ENCODE assay signal across 28 mouse cellular contexts in genomic region chr6:17223744-17224143, GRCm38 (mm10). TPM values are rescaled to one million over a fixed set of nuclear protein-coding genes. Genes with fewer than 3 reads are reported as not detected.
A peak's percentile ranks its signal among the peaks of the same experiment; 100 is the strongest.
DNase-seq lines count a peak whose midpoint lies in the region; ATAC-seq and TF ChIP-seq lines count a peak whose summit lies in the region.
"Had no signal": no experiment of that assay in that cellular context is flagged by ENCODE, and none has a peak within 500 bp of the region (broad histone marks: within the 10 kb centered on the region; RNA-seq: fewer than 3 reads in every experiment).

No protein-coding gene starts in this region.

- peak; percentile 27 for TF ChIP-seq CTCF in heart, postnatal 0 days (IDR thresholded peaks at IDR 0.05; ENCODE audit: low read depth)

- no peak overlapping the region for H3K4me2 ChIP-seq in heart, postnatal 0 days (ENCODE audit: low read depth, low read length)
- no peak overlapping the region for H3K4me2 ChIP-seq in forebrain, embryonic 15.5 days (replicated peaks)
- H3K4me2 ChIP-seq: forebrain, embryonic 13.5 days; heart, embryonic 15.5 days; hindbrain, embryonic 13.5 days; liver, embryonic 15.5 days; midbrain, embryonic 12.5 days; neural tube, embryonic 12.5 days had no signal

- no peaks in the 10 kb centered on the region for H3K27me3 ChIP-seq in heart, postnatal 0 days (ENCODE audit: control insufficient read depth, insufficient read depth, low read length)
- no peaks in the 10 kb centered on the region for H3K27me3 ChIP-seq in forebrain, embryonic 15.5 days
- H3K27me3 ChIP-seq: forebrain, embryonic 13.5 days; heart, embryonic 15.5 days; hindbrain, embryonic 13.5 days; liver, embryonic 15.5 days; megakaryocyte, embryonic 14.5 days; midbrain, embryonic 12.5 days; neural tube, embryonic 12.5 days had no signal

- H3K9me3 ChIP-seq in heart, postnatal 0 days (replicated peaks; ENCODE audit: control insufficient read depth, low read length): no peaks in the 10 kb centered on the region
- no peaks in the 10 kb centered on the region for H3K9me3 ChIP-seq in forebrain, embryonic 15.5 days
- H3K9me3 ChIP-seq: forebrain, embryonic 13.5 days; heart, embryonic 15.5 days; hindbrain, embryonic 13.5 days; liver, embryonic 15.5 days; midbrain, embryonic 12.5 days had no signal

- no peak for TF ChIP-seq EP300 in heart, postnatal 0 days (IDR thresholded peaks at IDR 0.05; ENCODE audit: low read depth)

- H3K4me3 ChIP-seq in heart, postnatal 0 days (ENCODE audit: low read depth, low read length): no peak overlapping the region
- H3K4me3 ChIP-seq in forebrain, embryonic 15.5 days: no peak overlapping the region
- H3K4me3 ChIP-seq: forebrain, embryonic 13.5 days; heart, embryonic 15.5 days; hindbrain, embryonic 13.5 days; liver, embryonic 15.5 days; megakaryocyte, embryonic 14.5 days; midbrain, embryonic 12.5 days; myocyte; neural tube, embryonic 12.5 days had no signal

- no peak for DNase-seq in heart, postnatal 0 days (ENCODE audit: low spot score)
- DNase-seq in heart, adult 8-10 months (ENCODE audit: low spot score): no peak
- DNase-seq in 416B (ENCODE audit: low read depth) (peak; percentile 15), adipocyte (ENCODE audit: low spot score) (peak; percentile 40)
- peak; percentile 24 for DNase-seq in lung, postnatal 10 days
- DNase-seq in cerebellum, postnatal 4 days (ENCODE audit: low spot score in 2 of 2): no peak
- no peak for DNase-seq in adrenal gland, postnatal 36 days
- DNase-seq: adrenal gland, adult 8-10 months; B cell, adult 2 months; cerebellum, adult 11 months; cerebellum, adult 9-11 months; gastrocnemius, postnatal 25 days; heart, postnatal 4 days; kidney, adult 11 months; layer of hippocampus, adult 9-11 months; right cerebral cortex, adult 18-20 months; right cerebral cortex, postnatal 4 days had no signal

- peak overlapping the region; percentile 55 for H3K27ac ChIP-seq in heart, postnatal 0 days (ENCODE audit: low read depth)
- no peak overlapping the region for H3K27ac ChIP-seq in forebrain, embryonic 15.5 days (replicated peaks)
- H3K27ac ChIP-seq: forebrain, embryonic 13.5 days; heart, embryonic 15.5 days; hindbrain, embryonic 13.5 days; kidney, postnatal 0 days; liver, embryonic 15.5 days; midbrain, embryonic 12.5 days; neural tube, embryonic 12.5 days had no signal

- 54% methylated on average over 2 of the region's 2 CpGs for WGBS in heart, postnatal 0 days
- 86% methylated on average over 2 of the region's 2 CpGs for WGBS in forebrain, embryonic 15.5 days

- no peak for ATAC-seq in heart, postnatal 0 days (ENCODE audit: insufficient read depth, low read depth)
- no peak for ATAC-seq in forebrain, embryonic 15.5 days (replicated peaks)
- ATAC-seq: activated CD4-positive, CD25-positive, alpha-beta regulatory T cell, adult 4 months; forebrain, embryonic 13.5 days had no signal

- H3K36me3 ChIP-seq in heart, postnatal 0 days (replicated peaks; ENCODE audit: control insufficient read depth, insufficient read depth, low read length): no peaks in the 10 kb centered on the region
- H3K36me3 ChIP-seq in forebrain, embryonic 15.5 days: no peaks in the 10 kb centered on the region
- H3K36me3 ChIP-seq: heart, embryonic 15.5 days; hindbrain, embryonic 13.5 days; liver, embryonic 15.5 days; midbrain, embryonic 12.5 days; neural tube, embryonic 12.5 days had no signal

- H3K9ac ChIP-seq in heart, postnatal 0 days (replicated peaks; ENCODE audit: low read depth, low read length): no peak overlapping the region
- H3K9ac ChIP-seq in forebrain, embryonic 15.5 days (replicated peaks): no peak overlapping the region
- H3K9ac ChIP-seq: forebrain, embryonic 13.5 days; heart, embryonic 15.5 days; hindbrain, embryonic 13.5 days; liver, embryonic 15.5 days; midbrain, embryonic 12.5 days; neural tube, embryonic 12.5 days had no signal

- no peaks in the 10 kb centered on the region for H3K4me1 ChIP-seq in heart, postnatal 0 days (ENCODE audit: control insufficient read depth, insufficient read depth)
- no peaks in the 10 kb centered on the region for H3K4me1 ChIP-seq in forebrain, embryonic 15.5 days
- H3K4me1 ChIP-seq: forebrain, embryonic 13.5 days; heart, embryonic 15.5 days; hindbrain, embryonic 13.5 days; liver, embryonic 15.5 days; megakaryocyte, embryonic 14.5 days; midbrain, embryonic 12.5 days; neural tube, embryonic 12.5 days had no signal

RNA-seq across cellular contexts. Expression of gene Cav2, which starts 57.2 kb away (rescaled TPM):
- 52.2 and 78.4 TPM in 2 replicates for total RNA-seq in heart, postnatal 0 days (2014; rRNA removed; ENCODE audit: low replicate concordance)
- polyA plus RNA-seq in heart, postnatal 0 days (2015; fragmentation: Nextera tagmentation; extraction: Ambion mirVana): 58.8 and 59.4 TPM in 2 replicates
- 10 to 100 TPM; 28.1 to 43.5 (median 41.9) TPM for total RNA-seq in heart, adult 8-10 months (2022)
- 10 to 100 TPM; 32.6 to 46.0 TPM for total RNA-seq in adrenal gland, postnatal 36 days (2021)
- polyA plus RNA-seq in forebrain, embryonic 15.5 days (2015; fragmentation: Nextera tagmentation; extraction: Ambion mirVana): 10.9 and 12.0 TPM in 2 replicates

Comparison
In these comparisons a context has a peak if more than half of its experiments do, and no peak if none do; other contexts are left out.
1. DNase-seq: peak in 416B (single experiment), adipocyte (single experiment) and lung, postnatal 10 days (single experiment); none in heart, postnatal 0 days (single experiment), heart, adult 8-10 months (single experiment), cerebellum, postnatal 4 days (0 of 2) and adrenal gland, postnatal 36 days (0 of 2).